Mouse (Mus musculus) layer of hippocampus, adult 2 months (tissue): ENCODE data around the gene Urb1. TPM values are rescaled to one million over a fixed set of nuclear protein-coding genes. Genes with fewer than 3 reads are reported as not detected.

Source experiments
- DNase-seq, 2 experiments: peaks; one replicate each; pipeline ENCODE4 v3.0.0; 2022; ENCODE audit warnings: low spot score in 2 of 2
- H3K27ac ChIP-seq: fragments of 200-600 bp; 2 replicates; pipeline ENCODE4 v1.8.1; 2022
- H3K4me3 ChIP-seq: fragments of 200-600 bp; 2 replicates; pipeline ENCODE4 v1.8.1; 2022; ENCODE audit warnings: mild to moderate bottlenecking
- CTCF ChIP-seq: fragments of 200-600 bp; conservative IDR thresholded peaks from 2 replicates; pipeline ENCODE4 v1.8.1; 2022; ENCODE audit warnings: antibody characterized with exemption, mild to moderate bottlenecking, moderate library complexity
- total RNA-seq, 2 experiments: library from RNA; stranded (reverse); gene quantifications; 2 replicates each; pipeline ENCODE4 v1.2.3; 2021

Gene Urb1
- total RNA-seq, 2 experiments from 2014 or later: 17.3 to 18.8 TPM

DNA sequence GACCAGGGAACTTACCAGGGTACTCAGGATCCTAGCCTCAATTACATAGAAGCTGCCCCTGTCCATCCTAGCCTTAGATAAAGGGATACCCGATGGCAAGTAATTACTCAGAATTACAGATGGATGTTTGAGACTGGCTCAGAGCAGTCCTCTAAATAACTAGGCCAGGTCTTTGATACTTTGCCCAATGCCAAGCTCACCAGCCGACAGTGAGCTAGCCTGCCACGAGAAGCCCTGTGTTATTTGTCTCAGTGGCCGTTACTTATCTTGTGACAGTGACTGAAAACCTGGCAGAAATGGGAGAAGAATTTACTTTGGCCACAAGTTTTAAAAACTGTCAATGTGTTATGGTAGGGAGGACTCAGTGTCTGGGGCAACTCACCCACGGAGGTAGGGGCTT is 1.9 kb upstream of the Urb1 start:
- TF ChIP-seq CTCF: no peak
- no peak overlapping the region for H3K4me3 ChIP-seq
- no peak overlapping the region for H3K27ac ChIP-seq
- no peak for DNase-seq

- peak overlapping the region; percentile 94 for H3K4me3 ChIP-seq
- no peak for DNase-seq
- peak overlapping the region; percentile 73 for H3K27ac ChIP-seq
- no peak for TF ChIP-seq CTCF
These were observed 573 bp upstream of the Urb1 start for GRCm38 (mm10) chr16:90810716-90811256.

- no peak for DNase-seq
- TF ChIP-seq CTCF: no peak
- no peak overlapping the region for H3K27ac ChIP-seq
- no peak overlapping the region for H3K4me3 ChIP-seq
These were observed 5.7 kb downstream of the Urb1 start for GRCm38 (mm10) chr16:90804466-90804865.

- Histone ChIP-seq H3K27ac (no peak overlapping the region), H3K4me3 (no peak overlapping the region)
- no peak for DNase-seq
- TF ChIP-seq CTCF: peak; percentile 72
These were observed 8.3 kb downstream of the Urb1 start for GRCm38 (mm10) chr16:90801928-90802327.

DNA sequence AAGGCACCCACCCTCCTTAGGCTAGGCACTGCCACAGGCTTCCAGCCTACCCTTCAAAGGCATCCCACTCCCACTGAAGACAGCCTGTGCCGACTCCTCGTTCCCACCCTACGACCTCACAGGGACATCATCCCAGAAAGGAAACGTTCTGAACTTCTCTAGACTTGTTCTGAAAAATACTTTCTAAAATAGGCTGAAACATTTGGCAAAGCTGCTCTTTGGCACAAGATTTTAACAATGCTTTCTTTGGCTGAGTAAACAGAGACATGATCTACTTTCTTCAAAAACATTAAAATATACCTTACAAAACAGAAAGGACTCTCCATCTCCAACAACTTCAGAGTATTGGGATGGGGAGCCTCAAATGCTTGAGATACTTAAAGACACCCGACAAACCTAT is 9.0 kb downstream of the Urb1 start:
- DNase-seq: no peak

GRCm38 (mm10) chr16:90799840-90800239 is 10.4 kb downstream of the Urb1 start:
- Histone ChIP-seq H3K4me3 (no peak overlapping the region), H3K27ac (no peak overlapping the region)
- TF ChIP-seq CTCF: no peak
- no peak for DNase-seq

More for the DNA sequence above, 9.0 kb downstream of the Urb1 start:
- Histone ChIP-seq H3K27ac (no peak overlapping the region), H3K4me3 (no peak overlapping the region)
- TF ChIP-seq CTCF: no peak

GRCm38 (mm10) chr16:90798848-90799247 is 11.4 kb downstream of the Urb1 start:
- no peak for TF ChIP-seq CTCF
- Histone ChIP-seq H3K4me3 (no peak overlapping the region), H3K27ac (no peak overlapping the region)
- DNase-seq: no peak

DNA sequence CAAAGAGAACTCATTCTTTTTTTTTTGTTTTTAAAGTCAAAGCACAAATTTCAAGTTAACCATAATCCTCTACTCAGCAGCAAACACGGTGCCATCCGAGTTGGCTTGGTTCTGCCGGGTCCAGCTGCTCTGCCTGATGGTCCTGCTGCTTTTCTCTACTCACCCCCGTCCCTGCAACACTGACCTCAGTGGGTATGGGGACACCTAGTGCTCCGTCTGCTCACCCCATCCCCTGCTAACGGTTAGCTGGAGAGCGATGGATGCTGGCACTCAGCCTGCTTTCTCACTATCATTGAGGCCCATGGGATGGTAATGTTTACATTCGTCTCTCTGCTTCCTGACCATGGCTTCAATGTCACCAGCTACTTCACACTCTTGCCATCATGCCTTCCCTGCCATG is 11.8 kb downstream of the Urb1 start:
- DNase-seq: no peak
- Histone ChIP-seq H3K27ac (no peak overlapping the region), H3K4me3 (no peak overlapping the region)
- no peak for TF ChIP-seq CTCF

DNA sequence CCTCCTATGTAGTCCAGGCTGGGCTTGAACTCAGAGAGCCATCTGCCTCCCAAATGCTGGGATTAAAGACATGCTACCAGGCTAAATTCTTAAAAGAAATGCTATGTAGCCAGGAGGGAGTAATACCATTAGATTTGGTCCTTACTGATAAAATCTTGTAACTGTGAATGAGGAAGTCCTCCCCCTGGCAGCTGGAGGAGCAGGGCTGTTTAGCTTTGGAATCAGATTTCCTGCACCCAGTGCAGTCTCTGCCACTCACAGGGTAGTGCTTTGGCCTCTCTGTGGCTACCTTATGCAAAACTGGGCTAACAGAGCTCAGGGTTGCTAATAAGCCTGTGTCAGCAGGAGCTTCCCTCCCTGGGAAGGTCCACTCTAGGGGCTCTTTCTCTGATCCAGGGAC is 15.5 kb downstream of the Urb1 start:
- DNase-seq: no peak
- Histone ChIP-seq H3K27ac (no peak overlapping the region), H3K4me3 (no peak overlapping the region)
- TF ChIP-seq CTCF: no peak

GRCm38 (mm10) chr16:90792500-90792899 is 17.7 kb downstream of the Urb1 start:
- no peak for DNase-seq
- no peak for TF ChIP-seq CTCF
- Histone ChIP-seq H3K27ac (no peak overlapping the region), H3K4me3 (no peak overlapping the region)

GRCm38 (mm10) chr16:90792066-90792465 is 18.1 kb downstream of the Urb1 start:
- Histone ChIP-seq H3K4me3 (no peak overlapping the region), H3K27ac (no peak overlapping the region)
- no peak for TF ChIP-seq CTCF
- DNase-seq: no peak

DNA sequence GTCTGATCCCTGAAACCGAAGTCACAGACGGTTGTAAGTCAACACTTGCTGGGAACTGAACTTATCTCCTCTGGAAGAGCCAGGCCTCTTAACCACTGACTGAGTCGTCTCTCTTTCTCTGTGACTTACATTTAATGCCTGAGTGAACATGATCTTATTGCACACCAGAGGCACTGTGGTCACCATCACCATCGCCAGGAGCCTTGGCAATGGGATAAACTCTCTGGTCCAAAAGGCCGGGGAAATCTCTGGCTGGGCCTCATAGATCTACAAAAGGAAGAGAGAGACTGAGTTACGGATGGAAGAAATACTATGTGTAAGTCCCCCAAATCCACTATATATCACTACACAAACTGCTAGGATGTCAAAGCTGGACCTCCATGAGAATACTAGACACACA is 19.3 kb downstream of the Urb1 start:
- Histone ChIP-seq H3K4me3 (no peak overlapping the region), H3K27ac (no peak overlapping the region)
- TF ChIP-seq CTCF: no peak
- no peak for DNase-seq

DNA sequence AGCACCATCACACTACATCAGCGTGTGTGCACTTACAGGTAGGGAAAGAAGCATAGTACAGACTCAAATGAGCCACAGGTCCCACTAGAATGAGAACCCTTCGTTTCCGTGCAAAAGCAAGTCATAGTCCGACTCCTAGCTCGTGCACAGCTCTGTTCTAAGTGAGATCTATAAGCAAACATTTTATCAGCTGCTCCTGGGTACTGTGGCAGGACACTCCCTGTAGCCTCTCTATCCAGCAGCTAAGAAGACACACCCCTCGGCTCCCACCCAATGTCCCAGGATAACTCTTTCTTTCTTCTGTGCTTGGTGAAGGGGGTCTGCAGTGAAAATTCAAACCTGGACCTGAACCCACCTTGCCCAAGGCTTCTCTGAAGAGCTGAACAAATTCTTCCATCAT is 21.6 kb downstream of the Urb1 start:
- TF ChIP-seq CTCF: no peak
- no peak overlapping the region for H3K4me3 ChIP-seq
- no peak for DNase-seq
- no peak overlapping the region for H3K27ac ChIP-seq

- no peak for TF ChIP-seq CTCF
- H3K27ac ChIP-seq: no peak overlapping the region
- no peak for DNase-seq
- H3K4me3 ChIP-seq: no peak overlapping the region
These were observed 25.0 kb downstream of the Urb1 start for GRCm38 (mm10) chr16:90785257-90785656.

GRCm38 (mm10) chr16:90783302-90783701 is 26.9 kb downstream of the Urb1 start:
- no peak for DNase-seq
- Histone ChIP-seq H3K4me3 (no peak overlapping the region), H3K27ac (no peak overlapping the region)
- TF ChIP-seq CTCF: no peak
